Mouse (Mus musculus): Measurements from ENCODE around the gene Pde6h.
"Not testable (repeated sequence)": the region's sequence is repeated elsewhere in the genome, so short reads cannot be mapped to it uniquely, and the experiment has no call there.

Pde6h gene

DNA sequence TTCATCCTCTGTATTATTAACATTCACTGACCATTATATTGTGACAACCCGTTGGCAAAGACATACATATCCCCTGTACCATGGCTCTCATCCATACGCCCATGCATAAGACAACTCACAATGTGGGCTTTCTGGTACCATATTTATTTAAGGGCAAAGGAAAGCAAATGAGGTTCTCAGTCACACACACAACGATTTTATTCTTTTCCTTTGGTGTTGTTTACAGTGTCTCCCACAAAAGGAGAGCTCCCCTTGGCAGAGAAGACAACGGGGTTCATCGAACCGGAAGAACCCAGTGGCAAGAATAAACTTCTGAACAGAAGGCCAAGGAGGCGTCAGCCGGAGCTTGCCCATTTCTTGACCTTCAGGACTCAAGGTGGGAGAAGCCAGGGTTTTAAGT is at the start of gene Pde6h:
Pde6h (plus strand) TSS at position 301 of the 400 bp plus-strand sequence.
- no peak for DNase-seq (ENCODE audit: low spot score in 2 of 2)

DNA sequence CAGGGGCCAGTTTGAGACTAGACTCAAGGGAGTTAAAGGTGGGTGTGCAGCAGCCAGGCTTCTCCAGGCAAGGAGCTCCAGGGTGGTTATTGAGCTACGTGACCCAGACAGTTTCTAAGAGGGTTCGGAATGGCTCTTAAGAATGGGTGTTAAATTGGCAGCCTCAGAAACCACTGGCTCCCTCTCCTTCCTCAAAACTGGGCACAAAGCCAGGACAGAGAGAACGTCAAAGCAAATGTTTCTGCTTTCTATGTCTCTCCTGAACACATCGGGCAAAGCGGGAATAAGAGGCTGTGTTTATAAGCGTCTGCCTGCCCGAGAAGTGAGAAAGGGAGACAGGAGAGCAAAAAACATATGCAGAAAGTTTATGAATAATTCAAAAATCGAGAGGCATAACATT is 49.0 kb upstream of the Pde6h start:
- DNase-seq (ENCODE audit: low spot score in 2 of 2) = peak; percentile 24 to 33

DNA sequence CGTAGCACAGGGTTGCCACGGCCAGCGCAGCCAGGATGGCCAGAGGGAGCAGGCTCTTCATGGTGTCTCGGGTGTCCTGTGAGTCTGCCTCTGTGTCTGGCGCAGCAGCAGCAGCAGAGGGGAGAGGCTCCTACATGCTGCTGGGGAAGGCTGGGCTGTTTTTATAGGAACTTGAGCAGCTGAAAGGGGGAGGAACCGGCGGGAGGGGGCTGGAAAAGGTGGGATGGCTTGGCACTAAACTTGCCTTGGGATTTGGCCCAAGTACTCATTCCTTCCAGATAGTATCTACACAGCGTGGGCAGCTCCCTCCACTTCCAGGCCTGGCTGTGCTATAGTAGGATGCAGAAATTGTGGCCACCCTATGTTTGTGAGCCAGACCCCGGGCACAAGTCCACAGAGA is 48.0 kb upstream of the Pde6h start, which contains the start of gene Mgp:
Mgp (minus strand) TSS at position 154 of the 400 bp plus-strand sequence.
- DNase-seq (ENCODE audit: low spot score in 2 of 2) = peak; percentile 61 to 69

DNA sequence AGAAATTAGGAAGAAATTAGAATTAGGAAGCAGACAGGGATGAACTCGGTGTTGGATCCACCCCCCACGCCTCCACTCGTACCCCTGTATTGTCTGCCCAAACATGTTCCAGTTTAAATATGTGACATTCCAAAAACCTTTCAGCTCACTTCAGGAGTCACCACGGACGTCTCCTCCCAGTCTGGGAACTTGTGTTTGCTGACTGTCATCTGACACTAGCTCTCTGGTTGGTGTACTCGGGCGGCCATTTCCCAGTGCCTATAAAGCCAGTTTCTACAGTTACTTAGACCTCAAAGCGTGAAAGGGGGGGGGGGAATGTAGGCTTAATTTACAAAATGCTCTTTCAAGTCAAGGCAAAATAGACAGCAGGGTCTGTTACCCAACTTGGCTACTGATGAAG is 42.0 kb upstream of the Pde6h start:
- DNase-seq (ENCODE audit: low spot score in 2 of 2) = no peak

DNA sequence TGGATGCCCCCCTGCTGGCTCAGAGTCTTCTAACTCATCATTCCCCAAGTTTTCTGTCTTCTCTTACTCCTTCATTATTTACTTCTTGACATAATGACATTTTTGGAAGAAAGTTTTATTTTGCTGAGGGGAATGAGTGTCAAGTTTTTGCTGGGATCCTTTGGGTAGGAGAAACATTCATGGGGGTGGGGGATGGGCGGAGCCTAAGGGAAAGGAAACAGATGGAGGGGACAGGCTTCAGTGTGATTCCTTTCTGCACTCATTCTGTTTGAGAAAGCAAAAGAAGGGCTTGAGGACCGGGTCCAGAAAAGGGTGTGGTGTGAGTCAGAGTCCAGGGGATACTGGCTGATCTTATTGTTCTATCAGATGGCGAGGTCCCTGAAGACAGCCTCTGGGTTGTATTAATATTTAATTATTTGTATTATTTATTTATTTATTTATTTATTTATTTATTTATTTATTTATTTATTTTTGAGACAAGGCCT is 40.2 kb upstream of the Pde6h start:
- DNase-seq (ENCODE audit: low spot score in 2 of 2) = no peak

DNA sequence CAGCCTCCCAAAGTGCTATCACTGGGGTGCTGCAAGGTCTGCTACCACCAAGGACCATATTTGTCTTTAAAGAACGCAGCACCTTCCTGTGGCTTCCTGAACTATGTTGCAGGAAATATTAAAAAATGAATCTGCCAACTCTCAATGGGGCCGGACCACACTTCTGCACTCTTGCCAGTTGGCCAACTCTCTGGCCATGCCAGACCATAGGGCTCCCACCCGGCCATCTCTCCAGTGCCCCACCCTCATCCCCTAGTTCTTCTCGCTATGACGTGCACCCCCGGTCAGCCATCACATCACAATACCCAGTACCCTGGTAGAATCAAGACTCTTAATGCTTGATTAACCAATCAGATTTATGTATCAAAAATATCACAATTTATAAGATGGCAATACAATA is 39.7 kb upstream of the Pde6h start:
- DNase-seq (ENCODE audit: low spot score in 2 of 2) = no peak

DNA sequence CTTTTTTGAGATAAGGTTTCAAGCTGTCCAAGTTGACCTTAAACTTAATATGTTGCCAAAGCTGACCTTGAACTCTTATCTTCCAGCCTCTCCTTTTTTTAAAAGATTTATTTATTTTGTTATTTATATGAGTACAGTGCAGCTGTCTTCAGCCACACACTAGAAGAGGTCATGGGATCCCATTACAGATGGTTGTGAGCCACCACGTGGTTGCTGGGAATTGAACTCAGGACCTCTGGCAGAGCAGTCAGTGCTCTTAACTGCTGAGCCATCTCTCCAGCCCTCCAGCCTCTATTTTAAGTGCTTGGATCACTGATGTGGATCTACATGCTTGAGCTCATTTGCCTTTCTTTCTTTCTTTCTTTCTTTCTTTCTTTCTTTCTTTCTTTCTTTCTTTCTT is 38.9 kb upstream of the Pde6h start:
- not testable (repeated sequence) for DNase-seq (ENCODE audit: low spot score in 2 of 2)

DNA sequence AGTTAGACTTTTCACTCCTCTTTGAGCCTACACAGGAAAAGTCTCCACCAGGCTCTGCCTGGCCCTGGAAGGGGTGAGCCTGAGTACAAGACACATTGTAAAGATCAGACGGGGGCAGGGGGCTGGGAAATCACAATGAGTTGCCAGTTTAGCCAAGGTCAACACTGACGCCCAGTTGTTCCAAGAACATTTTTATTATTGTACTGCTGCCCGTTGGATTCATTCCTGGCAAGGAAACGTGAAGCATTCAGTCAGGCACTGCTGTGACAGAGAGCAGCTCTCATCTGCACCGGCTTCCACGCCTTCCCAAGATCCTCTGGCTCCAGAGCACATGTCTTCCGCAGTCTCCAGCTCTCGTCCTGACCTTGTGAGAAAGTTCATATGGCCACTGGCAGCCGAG is 35.8 kb upstream of the Pde6h start:
- no peak for DNase-seq (ENCODE audit: low spot score in 2 of 2)

DNA sequence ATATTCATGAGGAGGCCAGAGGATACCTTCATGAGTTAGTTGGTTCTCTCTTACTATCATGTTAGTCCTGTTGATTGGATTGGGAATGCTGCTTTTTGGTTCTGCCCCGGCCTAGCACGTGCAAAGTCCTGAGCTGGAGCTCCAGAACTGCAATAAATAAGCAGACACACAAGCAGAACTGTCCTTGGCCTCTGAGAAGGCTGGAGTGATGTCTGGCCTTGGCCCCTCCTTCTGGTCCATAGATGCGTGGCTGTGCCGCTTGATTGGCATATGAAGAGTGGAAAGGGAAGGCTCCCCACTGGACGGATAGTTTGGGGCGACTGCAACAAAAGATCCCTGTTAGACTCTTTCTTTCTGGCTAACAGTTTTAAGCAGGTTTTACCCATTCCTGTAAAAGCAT is 34.6 kb upstream of the Pde6h start:
- no peak for DNase-seq (ENCODE audit: low spot score in 2 of 2)

DNA sequence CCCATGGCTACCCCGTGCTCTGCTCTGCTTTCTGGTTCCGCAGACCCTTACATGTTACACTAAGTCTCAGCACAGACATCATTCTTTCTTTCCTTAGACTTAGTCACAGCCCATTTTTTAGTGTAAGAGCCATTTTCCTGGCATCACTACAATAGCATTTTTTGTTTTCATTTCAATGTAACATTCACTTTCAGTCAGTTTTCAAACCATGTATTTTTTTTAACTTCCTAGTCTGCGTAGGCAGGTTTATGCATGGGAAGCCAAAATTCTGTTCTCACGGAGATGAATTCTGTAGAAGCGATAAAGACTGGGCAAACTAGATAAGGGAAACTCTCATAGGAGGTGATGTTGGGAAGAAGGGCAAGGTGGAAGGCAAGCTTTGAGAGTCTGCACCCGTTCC is 34.1 kb upstream of the Pde6h start:
- DNase-seq (ENCODE audit: low spot score in 2 of 2) = no peak

DNA sequence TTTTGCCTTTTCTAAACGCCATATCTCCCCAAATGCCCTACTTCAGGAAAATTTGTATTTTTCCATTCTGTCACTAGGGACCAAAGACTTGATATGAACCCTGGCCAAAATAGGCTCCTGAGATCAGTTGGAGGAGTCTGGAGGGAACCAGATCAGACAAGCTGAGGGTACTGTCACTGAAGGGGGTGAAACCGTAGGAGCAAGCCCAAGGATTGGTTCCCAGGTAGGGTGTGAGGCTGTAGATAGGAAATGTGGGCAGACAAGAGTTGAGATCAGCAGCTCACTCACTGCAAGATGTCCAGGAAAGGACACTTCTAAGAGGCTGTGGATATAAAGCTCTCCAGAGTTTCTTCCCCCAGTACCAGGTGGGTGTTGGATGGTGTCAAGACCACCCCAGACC is 31.6 kb upstream of the Pde6h start:
- no peak for DNase-seq (ENCODE audit: low spot score in 2 of 2)

DNA sequence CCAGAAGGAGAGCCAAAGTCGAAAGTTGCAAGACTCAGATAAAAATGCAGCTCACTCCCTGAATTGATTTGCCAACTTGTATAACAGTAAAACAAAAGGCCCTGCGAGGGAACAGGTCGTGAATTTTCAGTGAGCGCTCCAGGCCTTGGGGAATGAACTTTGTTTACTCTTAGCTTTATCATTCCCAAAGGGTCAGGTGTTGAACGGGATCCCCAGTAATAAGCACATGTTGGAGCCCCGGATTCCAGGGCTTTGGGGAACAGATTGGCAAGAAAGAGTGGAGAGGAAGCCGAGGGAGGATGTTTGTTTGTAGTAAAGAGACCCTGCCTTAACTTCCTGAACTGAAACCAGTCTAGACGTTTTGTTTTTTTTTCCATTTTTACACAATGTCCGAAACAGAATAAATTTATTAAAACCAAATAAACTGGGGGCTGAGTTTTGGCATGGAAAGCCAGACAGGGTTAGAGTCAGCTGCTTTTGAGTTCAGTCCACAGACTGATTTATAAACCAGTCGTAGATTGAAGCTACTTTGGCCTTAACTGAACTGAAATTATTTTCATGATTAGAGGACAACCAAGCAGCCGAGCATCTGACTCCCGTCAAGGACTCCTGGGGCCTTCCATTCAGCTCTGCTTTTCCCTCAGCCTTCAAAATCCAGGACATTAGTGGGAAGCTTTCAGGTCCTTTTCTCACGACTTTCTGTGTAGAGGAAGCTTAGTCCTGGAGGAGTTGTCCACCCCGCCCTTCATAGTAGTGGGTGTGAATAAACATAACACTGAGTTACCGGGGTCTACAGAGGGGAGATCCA is 28.9 kb upstream of the Pde6h start:
- DNase-seq (ENCODE audit: low spot score in 2 of 2) = no peak

DNA sequence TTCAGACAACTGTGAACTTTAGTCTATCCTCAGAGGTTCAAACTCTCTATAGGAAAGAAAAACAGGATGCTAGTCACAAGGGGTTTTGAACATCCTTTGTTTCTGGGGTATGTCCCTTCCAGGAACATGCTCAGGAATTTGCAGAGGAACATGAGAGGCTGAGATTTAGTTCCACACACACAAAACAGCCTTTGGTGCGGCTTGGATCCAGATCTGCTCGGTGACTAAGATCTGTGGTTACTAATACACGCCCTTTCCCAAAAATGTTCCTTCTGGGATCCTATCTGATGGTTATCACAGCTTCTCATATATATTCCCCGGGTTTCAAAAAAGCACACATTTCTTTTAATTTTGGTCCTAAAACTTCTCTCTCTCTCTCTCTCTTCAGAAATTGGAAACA is 25.8 kb upstream of the Pde6h start:
- DNase-seq (ENCODE audit: low spot score in 2 of 2) = no peak

DNA sequence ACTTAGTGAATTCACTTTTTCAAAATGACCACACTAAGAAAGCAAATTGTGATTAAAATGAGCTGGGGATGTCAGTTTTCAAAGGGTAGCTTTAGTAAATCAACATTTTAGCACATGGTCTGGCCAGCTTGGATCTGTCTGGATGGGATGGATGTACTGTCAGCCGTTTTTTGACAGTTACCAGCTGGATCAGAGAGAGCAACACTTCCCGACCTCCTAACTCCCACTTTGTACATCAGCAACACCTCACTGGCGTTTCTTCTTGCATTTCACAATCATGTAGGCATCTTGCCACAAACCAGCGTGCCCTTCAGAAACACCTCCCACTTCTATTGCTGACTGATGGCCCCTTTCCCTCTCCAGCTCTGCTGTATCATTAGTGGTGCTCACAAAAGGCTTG is 25.4 kb upstream of the Pde6h start:
- DNase-seq (ENCODE audit: low spot score in 2 of 2) = no peak

DNA sequence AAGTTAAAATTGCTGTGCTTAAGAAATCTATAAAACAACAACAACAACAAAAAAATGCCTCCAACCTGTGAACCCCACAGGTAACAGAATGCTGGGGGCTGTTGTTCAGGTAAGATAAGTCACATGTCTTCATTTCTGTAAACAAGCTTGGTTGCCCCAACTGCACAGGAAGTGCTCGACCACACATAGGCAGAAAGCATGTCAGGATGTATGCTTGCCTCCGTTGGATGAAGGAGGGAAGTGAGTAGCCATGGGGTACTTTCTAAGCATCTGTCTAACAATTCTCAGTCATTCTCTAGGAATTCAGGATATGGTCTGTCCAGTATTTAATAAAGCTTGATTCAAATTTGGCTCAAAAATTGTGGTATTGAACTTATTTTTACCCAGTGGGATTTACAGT is 24.7 kb upstream of the Pde6h start:
- no peak for DNase-seq (ENCODE audit: low spot score in 2 of 2)

DNA sequence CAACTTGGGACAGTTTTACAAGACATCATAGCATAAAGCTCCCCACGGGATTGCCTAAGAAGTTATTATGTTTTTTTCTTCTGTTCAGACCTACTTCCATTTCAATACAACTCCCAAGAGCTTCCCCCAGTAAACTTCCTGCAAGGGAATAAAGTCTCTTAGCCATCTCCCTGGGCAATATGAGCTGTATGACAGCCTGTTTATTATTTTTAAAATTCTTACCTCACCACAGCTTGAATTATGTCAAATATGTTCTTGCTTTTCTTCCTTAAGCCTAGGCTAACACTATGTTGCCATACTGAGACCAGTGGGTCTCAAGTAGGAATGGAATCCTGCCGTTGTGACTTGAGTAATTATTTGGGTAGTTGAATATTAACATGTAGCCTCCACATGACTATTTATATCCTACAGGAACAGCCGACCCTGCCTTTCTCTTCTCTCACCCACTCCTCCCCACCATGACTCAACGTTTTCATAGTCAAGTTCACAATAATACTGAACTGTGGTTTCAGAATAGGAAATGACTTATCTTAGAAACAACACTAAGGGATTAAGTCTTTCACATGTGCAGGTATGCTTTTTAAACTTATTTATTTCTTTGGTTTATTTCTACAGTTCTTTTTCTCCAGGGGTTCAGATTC is 23.1 kb upstream of the Pde6h start:
- no peak for DNase-seq (ENCODE audit: low spot score in 2 of 2)

DNA sequence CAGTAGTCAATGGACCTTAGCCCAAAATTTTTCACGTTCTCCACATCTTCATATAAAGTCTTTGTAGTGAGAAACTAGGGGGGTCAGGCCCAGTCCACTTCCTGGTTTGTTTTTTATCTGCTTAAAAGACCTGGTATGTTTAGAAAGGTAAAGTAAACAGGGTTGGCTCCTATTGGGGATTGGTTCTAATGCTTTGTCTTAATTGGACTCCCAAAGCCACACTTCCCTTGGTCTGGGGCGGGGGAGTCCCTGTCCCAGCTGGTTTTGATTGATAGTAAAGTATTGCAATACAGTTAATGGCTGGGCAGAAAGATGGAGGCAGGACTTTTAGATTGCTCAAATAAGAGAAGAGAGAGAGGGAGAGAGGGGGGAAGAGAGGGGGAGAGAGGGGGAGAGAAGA is 22.6 kb upstream of the Pde6h start:
- DNase-seq (ENCODE audit: low spot score in 2 of 2) = no peak

DNA sequence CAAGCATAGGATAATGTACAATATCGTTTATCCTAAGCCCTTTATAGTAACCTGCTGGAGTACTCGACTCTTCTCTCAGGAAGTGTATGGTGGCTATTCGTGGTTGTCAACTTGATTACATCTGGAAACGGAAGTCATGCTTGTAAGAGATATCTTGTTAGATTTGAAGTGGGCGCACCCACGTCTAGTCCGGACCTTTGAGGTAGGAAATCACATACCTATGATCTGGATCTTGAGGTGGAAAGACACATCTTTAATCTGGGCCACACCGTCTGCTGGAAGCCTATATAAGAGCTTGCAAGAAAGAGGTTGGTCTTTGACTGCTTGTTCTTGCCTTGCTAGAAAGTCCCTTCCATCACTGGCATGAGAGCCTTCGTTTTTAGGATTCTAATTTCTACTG is 21.1 kb upstream of the Pde6h start:
- no peak for DNase-seq (ENCODE audit: low spot score in 2 of 2)

DNA sequence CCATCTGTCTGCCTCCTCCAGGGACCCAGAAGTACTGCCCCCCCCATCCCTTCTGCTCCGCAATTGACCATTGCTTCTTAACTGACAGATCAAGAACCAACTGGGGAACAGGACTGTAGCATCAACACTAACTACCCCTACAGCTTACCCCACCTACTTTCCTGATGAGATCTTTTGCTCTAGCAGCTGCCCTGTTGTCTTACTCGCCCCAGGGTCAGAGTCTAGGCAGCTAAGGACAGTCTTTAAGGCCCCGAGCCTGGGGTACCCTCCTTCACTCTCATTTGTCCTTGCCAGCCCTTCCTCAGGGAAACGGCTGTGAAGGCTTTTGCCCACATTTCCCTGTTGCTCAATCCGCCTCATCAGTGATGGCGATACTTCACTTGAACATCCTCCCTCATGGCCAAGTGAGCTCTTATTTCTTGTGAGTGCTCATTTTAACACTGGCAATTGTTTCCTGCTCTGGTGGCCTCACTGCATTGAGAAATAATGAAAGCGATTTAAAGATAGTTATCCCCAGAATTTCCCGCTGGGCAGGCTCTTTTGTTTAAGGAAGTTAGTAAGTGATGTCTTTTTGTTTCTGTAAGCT is 19.7 kb upstream of the Pde6h start:
- DNase-seq (ENCODE audit: low spot score in 2 of 2) = no peak

DNA sequence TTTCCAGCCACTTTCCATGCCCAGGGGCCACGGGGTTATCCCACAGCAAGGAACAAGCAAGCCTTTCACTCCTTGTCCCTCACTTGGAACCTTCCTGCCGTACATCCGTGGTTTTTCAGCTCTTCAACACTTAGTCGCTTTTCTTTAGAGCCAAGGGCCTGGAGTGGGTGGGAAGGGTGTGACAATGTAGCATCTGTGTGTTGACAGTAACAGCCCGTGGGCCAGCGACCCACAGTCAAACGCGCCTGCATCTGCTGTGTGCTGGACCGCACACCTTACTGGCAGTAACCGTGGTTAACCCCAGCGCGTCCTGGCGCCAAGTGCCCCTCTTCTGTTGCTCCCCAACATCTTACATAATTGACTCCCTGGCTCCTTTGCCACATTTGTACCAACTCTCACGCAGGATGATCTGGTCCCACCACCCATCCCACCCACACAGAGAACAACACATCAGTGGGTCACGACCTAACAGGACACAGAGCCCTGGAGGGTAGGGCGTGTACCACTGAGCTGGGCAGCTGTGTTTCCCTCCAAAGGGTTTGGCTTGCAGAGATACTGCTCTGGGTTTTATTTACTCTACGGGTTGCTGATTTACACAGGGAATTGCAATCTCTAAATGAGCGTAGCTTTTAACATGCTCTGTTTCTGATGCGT is 17.2 kb upstream of the Pde6h start:
- DNase-seq (ENCODE audit: low spot score in 2 of 2) = no peak

DNA sequence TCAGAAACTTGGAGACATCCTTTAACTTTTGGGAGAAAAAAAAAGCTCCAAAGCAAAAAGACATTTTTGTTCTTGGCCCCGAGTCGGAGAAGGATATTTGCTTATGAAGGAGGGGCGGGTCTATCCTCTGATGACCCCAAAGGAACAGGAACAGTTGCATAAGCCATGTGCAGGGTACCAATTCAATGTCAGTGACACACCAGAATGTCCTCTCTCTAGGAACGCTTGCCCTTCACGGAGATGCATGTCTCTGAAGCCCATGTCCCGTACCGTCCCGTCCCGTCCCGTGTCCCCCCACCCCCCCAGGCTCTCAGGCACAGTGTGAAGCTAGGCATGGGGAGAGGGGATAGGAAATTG is 16.7 kb upstream of the Pde6h start:
- no peak for DNase-seq (ENCODE audit: low spot score in 2 of 2)

DNA sequence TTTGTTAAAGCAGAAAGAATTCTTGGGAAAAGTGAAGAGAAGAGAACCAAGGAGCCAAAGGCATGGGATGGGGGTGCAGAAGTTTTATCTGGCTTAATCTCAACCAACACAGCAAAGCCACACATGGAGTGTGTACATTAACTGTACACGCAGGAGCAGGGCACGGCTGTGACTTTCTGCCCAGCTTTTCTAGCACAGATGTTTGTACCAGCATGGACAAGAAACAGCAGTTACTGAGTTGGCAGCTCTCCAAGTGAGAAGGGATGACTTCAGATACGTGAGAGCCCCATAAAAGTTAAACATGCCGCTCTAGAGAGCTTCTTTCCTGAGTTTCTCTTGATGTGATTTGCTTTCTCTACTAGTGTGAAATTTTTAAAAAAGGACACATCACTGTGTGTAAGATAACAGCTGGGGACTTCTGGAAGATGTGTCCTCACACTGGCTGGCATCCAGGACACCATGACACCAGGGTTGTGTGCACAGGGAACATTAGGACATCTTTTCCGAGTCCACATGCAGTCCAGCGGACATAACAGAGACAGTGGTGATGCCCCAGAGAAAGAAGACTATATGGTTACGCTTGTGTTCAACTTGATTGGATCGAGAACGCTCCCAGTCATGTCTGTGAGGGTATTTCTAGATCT is 13.3 kb upstream of the Pde6h start:
- DNase-seq (ENCODE audit: low spot score in 2 of 2) = no peak

Data from frontal cortex, postnatal 36 days (tissue).